In genomic region chr10:128372142-128372541, GRCm38 (mm10) we compare ENCODE assay signal across 1 mouse cellular context.
TF ChIP-seq lines count a peak whose summit lies in the region.

No protein-coding gene starts in this region.

TF ChIP-seq in CH12.LX, 34 proteins besides CTCF, POLR2A, EP300 and RAD21:
- TF ChIP-seq PAX5 (IDR thresholded peaks at IDR 0.05; ENCODE audit: low read length), result no peak
- TF ChIP-seq TBP (conservative IDR thresholded peaks at IDR 0.05; ENCODE audit: low read depth, low read length), result 0 out of 2 replicates have a peak, but pooled peaks have one; percentile 32
- no peak for TF ChIP-seq ETS1 (conservative IDR thresholded peaks at IDR 0.05; ENCODE audit: low read depth, low read length)
- TF ChIP-seq NELFE (IDR thresholded peaks at IDR 0.05; ENCODE audit: low read depth, low read length), result no peak
